Mouse (Mus musculus): Measurements from ENCODE around the gene Fcgrt. TPM values are rescaled to one million over a fixed set of nuclear protein-coding genes. Genes with fewer than 3 reads are reported as not detected.

Fcgrt gene
- total RNA-seq, 2 experiments from 2014 or later, result 33.6 to 38.5 TPM

- Histone ChIP-seq H3K4me3 (no peak overlapping the region), H3K27ac (no peak overlapping the region)
- intact Hi-C loops (cut with DNase I), result no loop called here
- no peak for DNase-seq
- TF ChIP-seq CTCF (IDR thresholded peaks at IDR 0.05), result peak; percentile 41
Measured at GRCm38 (mm10) chr7:45072230-45072629, 31.4 kb downstream of the Fcgrt start.

GRCm38 (mm10) chr7:45069671-45070070, 34.0 kb downstream of the Fcgrt start:
- H3K27ac ChIP-seq, result no peak overlapping the region
- no peak for TF ChIP-seq CTCF (IDR thresholded peaks at IDR 0.05)
- no peak overlapping the region for H3K4me3 ChIP-seq
- intact Hi-C loops (cut with DNase I), result loop anchor here (2.0 kb wide), 1 partner anchor 85 kb away; no protein-coding TSS in a partner anchor
- DNase-seq, result no peak

- TF ChIP-seq CTCF (IDR thresholded peaks at IDR 0.05), result peak; percentile 80
- Histone ChIP-seq H3K4me3 (no peak overlapping the region), H3K27ac (peak overlapping the region; percentile 44; the same call in 1 of the 2 replicates)
- DNase-seq, result peak; percentile 65
- intact Hi-C loops (cut with DNase I), result loop anchor here (2.0 kb wide), 1 partner anchor 83 kb away; no protein-coding TSS in a partner anchor
Measured at GRCm38 (mm10) chr7:45068000-45068318, 35.7 kb downstream of the Fcgrt start.

GRCm38 (mm10) chr7:45067190-45067999, 36.3 kb downstream of the Fcgrt start:
- no peak for DNase-seq
- TF ChIP-seq CTCF (IDR thresholded peaks at IDR 0.05), result no peak
- Histone ChIP-seq H3K27ac (peak overlapping the region; percentile 4; the same call in 1 of the 2 replicates), H3K4me3 (no peak overlapping the region)
- intact Hi-C loops (cut with DNase I), result no loop called here

- peak within 1 kb of the TSS; percentile 93 for H3K27ac ChIP-seq
- peak within 1 kb of the TSS; percentile 82 for H3K4me3 ChIP-seq
- peak; percentile 45 for TF ChIP-seq CTCF (IDR thresholded peaks at IDR 0.05)
- peak; percentile 95 for DNase-seq
- intact Hi-C loops (cut with DNase I), result no loop called here
Measured at GRCm38 (mm10) chr7:45062239-45062835, 41.3 kb downstream of the Fcgrt start, which contains the start of the genes Nosip and Prrg2. TSS of gene Nosip (plus strand) at chr7:45062429. TSS of gene Prrg2 (minus strand) at chr7:45062677.

- DNase-seq, result peak; percentile 56
- H3K4me3 ChIP-seq, result peak overlapping the region; percentile 82
- intact Hi-C loops (cut with DNase I), result no loop called here
- peak overlapping the region; percentile 93 for H3K27ac ChIP-seq
- TF ChIP-seq CTCF (IDR thresholded peaks at IDR 0.05), result no peak
Measured at GRCm38 (mm10) chr7:45061532-45062075, 42.0 kb downstream of the Fcgrt start.

GRCm38 (mm10) chr7:45060632-45061122, 43.0 kb downstream of the Fcgrt start:
- intact Hi-C loops (cut with DNase I), result no loop called here
- Histone ChIP-seq H3K27ac (0 out of 2 replicates have a peak overlapping the region, but pooled peaks have one; percentile 93), H3K4me3 (no peak overlapping the region)
- no peak for TF ChIP-seq CTCF (IDR thresholded peaks at IDR 0.05)
- no peak for DNase-seq

- TF ChIP-seq CTCF (IDR thresholded peaks at IDR 0.05), result no peak
- no peak for DNase-seq
- Histone ChIP-seq H3K27ac (no peak overlapping the region), H3K4me3 (no peak overlapping the region)
- intact Hi-C loops (cut with DNase I), result no loop called here
Measured at GRCm38 (mm10) chr7:45058607-45059571, 44.8 kb downstream of the Fcgrt start.

- Histone ChIP-seq H3K27ac (no peak overlapping the region), H3K4me3 (no peak overlapping the region)
- intact Hi-C loops (cut with DNase I), result no loop called here
- no peak for TF ChIP-seq CTCF (IDR thresholded peaks at IDR 0.05)
- DNase-seq, result no peak
Measured at GRCm38 (mm10) chr7:45056972-45057348, 46.7 kb downstream of the Fcgrt start.

- DNase-seq, result no peak
- no peak overlapping the region for H3K4me3 ChIP-seq
- H3K27ac ChIP-seq, result no peak overlapping the region
- intact Hi-C loops (cut with DNase I), result no loop called here
- no peak for TF ChIP-seq CTCF (IDR thresholded peaks at IDR 0.05)
Measured at GRCm38 (mm10) chr7:45056329-45056971, 47.2 kb downstream of the Fcgrt start.

GRCm38 (mm10) chr7:45053931-45054510, 49.6 kb downstream of the Fcgrt start:
- peak; percentile 94 for DNase-seq
- intact Hi-C loops (cut with DNase I), result loop anchor here (2.0 kb wide), 1 partner anchor 35 kb away; no protein-coding TSS in a partner anchor
- Histone ChIP-seq H3K27ac (peak overlapping the region; percentile 97), H3K4me3 (peak overlapping the region; percentile 77)
- TF ChIP-seq CTCF (IDR thresholded peaks at IDR 0.05), result no peak

Measured in gastrocnemius, adult 2 months (tissue).